Mouse (Mus musculus): ENCODE results near the gene Lrpap1.

GRCm38 (mm10) chr5:35129208-35129607, 23.6 kb upstream of the Lrpap1 start:
- no peak for TF ChIP-seq CTCF (IDR thresholded peaks at IDR 0.05; ENCODE audit: extremely low read depth, insufficient read length, insufficient replicate concordance, low read depth, low read length)
- TF ChIP-seq POLR2A (IDR thresholded peaks at IDR 0.05; ENCODE audit: low read depth, low read length) = no peak
